Mouse (Mus musculus) CD4-positive, CD25-positive, alpha-beta regulatory T cell, adult 2 months (primary cell): ENCODE data around the gene Slc39a3.

ENCODE experiments used
- DNase-seq: peaks from one replicate; pipeline ENCODE4 v3.0.0-alpha.2; 2012; ENCODE audit warnings: low read depth, low spot score

Gene Slc39a3

DNA sequence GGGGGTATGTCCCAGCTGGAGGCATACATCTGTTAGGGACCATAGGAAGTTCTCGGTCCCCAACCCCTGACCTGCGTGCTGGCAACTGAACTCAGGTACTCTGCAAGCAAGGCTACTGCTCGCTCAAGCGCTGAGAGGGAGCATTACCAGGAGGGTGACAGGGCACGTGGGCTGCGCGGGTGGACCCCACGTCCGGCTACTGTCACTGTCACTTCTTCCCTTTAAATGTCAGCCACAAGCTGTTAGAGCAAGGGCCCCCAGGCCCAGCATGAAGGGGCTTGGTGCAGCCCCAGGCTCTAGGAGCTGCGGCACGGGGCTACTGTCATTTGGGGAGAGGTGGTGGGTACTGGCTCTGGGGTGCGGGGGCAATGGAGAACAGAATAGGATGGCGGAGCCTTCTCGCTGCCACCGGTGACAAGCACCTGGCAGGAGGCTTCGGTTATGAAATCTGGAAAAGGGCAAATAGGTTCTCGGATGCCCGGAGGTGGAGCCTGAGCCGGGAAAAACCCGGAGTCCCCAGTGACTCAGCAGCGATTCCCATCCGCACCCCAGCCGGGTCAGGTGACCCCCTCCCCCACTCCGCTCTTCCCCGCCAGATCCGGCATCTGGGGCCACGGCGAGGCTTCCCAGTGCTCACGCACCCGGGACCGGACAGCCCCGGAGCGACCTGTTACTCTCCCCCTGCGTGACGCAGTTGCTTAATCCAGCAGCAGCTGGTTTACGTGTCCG, 51.8 kb downstream of the Slc39a3 start:
- peak; percentile 69 for DNase-seq

DNA sequence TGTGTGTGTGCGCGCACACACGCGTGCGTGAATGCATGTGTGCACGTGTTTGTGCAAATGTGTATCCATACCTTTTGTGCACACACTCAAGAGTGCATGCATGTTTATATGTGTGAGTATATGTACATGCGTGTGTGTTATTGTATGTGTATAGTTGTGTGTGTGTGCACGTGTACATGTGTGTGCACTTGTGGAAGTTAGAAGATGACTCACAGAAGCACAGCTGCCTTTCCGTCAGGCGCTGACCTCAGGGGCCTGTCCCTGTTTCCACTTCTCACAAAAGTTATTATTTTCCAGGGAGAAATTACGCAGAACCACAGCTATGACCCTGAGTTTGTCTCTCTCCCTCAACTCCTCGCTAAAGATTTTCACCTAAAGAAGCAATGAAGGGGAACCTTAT, 53.0 kb downstream of the Slc39a3 start:
- no peak for DNase-seq

DNA sequence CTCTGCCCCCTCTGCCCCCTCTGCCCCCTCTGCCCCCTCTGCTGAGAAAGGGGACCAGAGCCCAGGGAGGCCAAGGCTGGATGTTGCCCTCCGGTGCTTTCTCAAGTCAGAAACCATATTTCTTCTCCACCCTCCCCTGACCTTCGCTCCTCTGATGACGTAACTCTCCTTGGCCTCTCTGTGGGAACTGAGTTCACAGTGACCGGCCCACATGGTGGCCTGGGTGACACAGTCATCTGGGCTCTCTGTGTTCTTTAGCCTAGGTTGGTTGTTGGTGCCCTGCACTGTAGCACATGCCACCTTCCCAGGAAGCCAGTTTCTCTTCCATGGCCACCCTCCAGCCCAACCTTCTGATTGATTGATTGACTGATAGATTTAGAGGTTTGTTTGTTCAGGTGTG, 54.8 kb downstream of the Slc39a3 start:
- DNase-seq, result no peak

DNA sequence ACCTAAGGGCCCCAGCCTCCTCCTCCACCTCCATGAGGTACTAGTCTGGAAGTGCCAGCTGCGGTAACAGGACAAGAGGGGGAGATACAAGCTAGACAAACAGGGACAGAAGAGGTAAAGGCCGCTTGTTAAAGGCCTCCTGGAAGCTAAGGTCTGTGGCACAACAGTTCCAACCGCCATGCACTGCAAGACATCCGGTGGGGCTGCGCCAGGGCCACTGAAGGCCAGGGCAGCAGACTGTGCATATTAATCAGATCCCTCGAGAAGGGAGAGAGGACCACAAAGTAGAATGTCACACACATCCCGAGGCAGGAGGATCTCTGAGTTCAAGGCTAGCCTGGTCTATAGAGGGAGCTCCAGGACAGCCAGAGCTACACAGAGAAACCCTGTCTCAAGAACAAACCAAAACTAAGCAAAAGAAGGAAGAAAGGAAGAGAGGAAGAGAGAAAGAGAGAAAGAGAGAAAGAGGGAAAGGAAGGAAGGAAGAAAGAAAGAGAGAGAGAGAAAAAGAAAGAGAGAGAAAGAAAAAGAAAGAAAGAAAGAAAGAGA, 55.6 kb downstream of the Slc39a3 start:
- DNase-seq, result peak; percentile 29
